Mouse (Mus musculus) inflammation-experienced regulatory T-cells, adult 6 months (primary cell): ENCODE results near the gene Gm20388. TPM values are rescaled to one million over a fixed set of nuclear protein-coding genes. Genes with fewer than 3 reads are reported as not detected.
A peak's percentile ranks its signal among the peaks of the same experiment; 100 is the strongest.

ENCODE experiments used
- ATAC-seq: one replicate; pipeline ENCODE4 v1.8.0; 2017
- polyA plus RNA-seq, 3 experiments: library from polyadenylated mRNA; unstranded; fragments of 100-300 nt; shearing (Covaris generic); gene quantifications; one replicate each; pipeline ENCODE4 v1.2.1; 2017

The Gm20388 gene
- polyA plus RNA-seq, 3 experiments from 2014 or later, result 10.8 to 14.1 (median 11.8) TPM

- ATAC-seq, result peak; percentile 79
These were observed 4320.5 kb downstream of the Gm20388 start, which contains the start of gene Galnt2 for GRCm38 (mm10) chr8:124231176-124231484. TSS of gene Galnt2 (plus strand) at chr8:124231391.

GRCm38 (mm10) chr8:124231485-124232279 lies 4321.0 kb downstream of the Gm20388 start:
- ATAC-seq, result peak; percentile 74

- ATAC-seq, result no peak
These were observed 4321.6 kb downstream of the Gm20388 start for GRCm38 (mm10) chr8:124232280-124232600.

GRCm38 (mm10) chr8:124234496-124234895 lies 4323.9 kb downstream of the Gm20388 start:
- no peak for ATAC-seq

- ATAC-seq, result no peak
These were observed 4324.9 kb downstream of the Gm20388 start for GRCm38 (mm10) chr8:124235536-124235935.

GRCm38 (mm10) chr8:124239350-124239749 lies 4328.7 kb downstream of the Gm20388 start:
- ATAC-seq, result no peak

GRCm38 (mm10) chr8:124240932-124241331 lies 4330.3 kb downstream of the Gm20388 start:
- no peak for ATAC-seq

- peak; percentile 95 for ATAC-seq
These were observed 4331.6 kb downstream of the Gm20388 start for GRCm38 (mm10) chr8:124242208-124242607.

GRCm38 (mm10) chr8:124242913-124243312 lies 4332.3 kb downstream of the Gm20388 start:
- no peak for ATAC-seq

GRCm38 (mm10) chr8:124247581-124247980 lies 4336.9 kb downstream of the Gm20388 start:
- peak; percentile 64 for ATAC-seq

- no peak for ATAC-seq
These were observed 4338.0 kb downstream of the Gm20388 start for GRCm38 (mm10) chr8:124248688-124249087.

- ATAC-seq, result no peak
These were observed 4339.6 kb downstream of the Gm20388 start for GRCm38 (mm10) chr8:124250255-124250654.

- ATAC-seq, result no peak
These were observed 4340.1 kb downstream of the Gm20388 start for GRCm38 (mm10) chr8:124250785-124251184.

- ATAC-seq, result no peak
These were observed 4341.9 kb downstream of the Gm20388 start for GRCm38 (mm10) chr8:124252533-124252950.

GRCm38 (mm10) chr8:124253939-124254338 lies 4343.3 kb downstream of the Gm20388 start:
- no peak for ATAC-seq

- no peak for ATAC-seq
These were observed 4346.2 kb downstream of the Gm20388 start for GRCm38 (mm10) chr8:124256841-124257240.

GRCm38 (mm10) chr8:124257363-124257762 lies 4346.7 kb downstream of the Gm20388 start:
- ATAC-seq, result no peak

- ATAC-seq, result peak; percentile 35
These were observed 4348.5 kb downstream of the Gm20388 start for GRCm38 (mm10) chr8:124259146-124259545.

- peak; percentile 25 for ATAC-seq
These were observed 4349.3 kb downstream of the Gm20388 start for GRCm38 (mm10) chr8:124259925-124260324.

- peak; percentile 66 for ATAC-seq
These were observed 4349.7 kb downstream of the Gm20388 start for GRCm38 (mm10) chr8:124260371-124260770.

GRCm38 (mm10) chr8:124263058-124263457 lies 4352.4 kb downstream of the Gm20388 start:
- no peak for ATAC-seq

- ATAC-seq, result no peak
These were observed 4353.4 kb downstream of the Gm20388 start for GRCm38 (mm10) chr8:124264032-124264431.

- no peak for ATAC-seq
These were observed 4354.0 kb downstream of the Gm20388 start for GRCm38 (mm10) chr8:124264671-124265070.

- no peak for ATAC-seq
These were observed 4354.5 kb downstream of the Gm20388 start for GRCm38 (mm10) chr8:124265130-124265529.

GRCm38 (mm10) chr8:124265798-124266197 lies 4355.2 kb downstream of the Gm20388 start:
- ATAC-seq, result peak; percentile 53
